Mouse (Mus musculus) intestine, embryonic 14.5 days (tissue): ENCODE measurements around the gene Csf2. TPM values are rescaled to one million over a fixed set of nuclear protein-coding genes. Genes with fewer than 3 reads are reported as not detected.
"Not testable (repeated sequence)": the region's sequence is repeated elsewhere in the genome, so short reads cannot be mapped to it uniquely, and the experiment has no call there.

Experiments used
- ATAC-seq: fragments of 200-750 bp; cut with Nextera tagmentation; replicated peaks from 2 replicates; pipeline ENCODE4 v1.8.0; 2017; ENCODE audit warnings: low read depth, moderate number of reproducible peaks, moderate TSS enrichment, moderate library complexity; ENCODE audit not compliant: low FRiP score, low TSS enrichment
- DNase-seq: peaks from one replicate; pipeline ENCODE4 v3.0.0-alpha.2; 2018; ENCODE audit warnings: low spot score
- H3K27ac ChIP-seq: fragments of 300-500 bp; sonication (generic); 2 replicates; pipeline ENCODE4 v1.5.1; 2014; ENCODE audit warnings: low read depth, mild to moderate bottlenecking, control low read depth
- H3K27me3 ChIP-seq: fragments of 300-500 bp; sonication (generic); replicated peaks from 2 replicates; pipeline ENCODE4 v1.6.1; 2014; ENCODE audit warnings: low read length, control low read depth; ENCODE audit not compliant: control insufficient read depth, insufficient read depth
- H3K36me3 ChIP-seq: fragments of 300-500 bp; sonication (generic); 2 replicates; pipeline ENCODE4 v1.6.1; 2014; ENCODE audit warnings: low read length, control low read depth; ENCODE audit not compliant: control insufficient read depth, insufficient read depth
- H3K4me1 ChIP-seq: fragments of 300-500 bp; sonication (generic); replicated peaks from 2 replicates; pipeline ENCODE4 v1.6.1; 2014; ENCODE audit warnings: low read length, control low read depth, mixed read lengths; ENCODE audit not compliant: control insufficient read depth, insufficient read depth
- H3K4me2 ChIP-seq: fragments of 300-500 bp; sonication (generic); 2 replicates; pipeline ENCODE4 v1.6.1; 2014; ENCODE audit warnings: low read length
- H3K4me3 ChIP-seq: fragments of 300-500 bp; sonication (generic); 2 replicates; pipeline ENCODE4 v1.5.1; 2014; ENCODE audit warnings: low read depth, low read length, control low read depth, mixed read lengths
- H3K9ac ChIP-seq: fragments of 300-500 bp; sonication (generic); 2 replicates; pipeline ENCODE4 v1.6.1; 2014; ENCODE audit warnings: mild to moderate bottlenecking, low read length
- H3K9me3 ChIP-seq: fragments of 300-500 bp; sonication (generic); 2 replicates; pipeline ENCODE4 v1.6.1; 2016; ENCODE audit warnings: low read length, control low read depth; ENCODE audit not compliant: control insufficient read depth
- WGBS: fragments of 180-500 bp; shearing (Covaris S2); extraction: QIAGEN DNeasy Blood & Tissue Kit; methylation state at CpG from one replicate; pipeline ENCODE4 v1.1.7; 2014; 5-methylcytosine and 5-hydroxymethylcytosine counted together
- polyA plus RNA-seq: library from polyadenylated mRNA; unstranded; fragments of >200 nt; fragmentation: Nextera tagmentation; extraction: Ambion mirVana; gene quantifications from 2 replicates; pipeline ENCODE4 v1.2.1, GENCODE M21; 2014

The Csf2 gene
- 0.31 TPM in 1 of 2 replicates, not detected in the other for polyA plus RNA-seq

DNA sequence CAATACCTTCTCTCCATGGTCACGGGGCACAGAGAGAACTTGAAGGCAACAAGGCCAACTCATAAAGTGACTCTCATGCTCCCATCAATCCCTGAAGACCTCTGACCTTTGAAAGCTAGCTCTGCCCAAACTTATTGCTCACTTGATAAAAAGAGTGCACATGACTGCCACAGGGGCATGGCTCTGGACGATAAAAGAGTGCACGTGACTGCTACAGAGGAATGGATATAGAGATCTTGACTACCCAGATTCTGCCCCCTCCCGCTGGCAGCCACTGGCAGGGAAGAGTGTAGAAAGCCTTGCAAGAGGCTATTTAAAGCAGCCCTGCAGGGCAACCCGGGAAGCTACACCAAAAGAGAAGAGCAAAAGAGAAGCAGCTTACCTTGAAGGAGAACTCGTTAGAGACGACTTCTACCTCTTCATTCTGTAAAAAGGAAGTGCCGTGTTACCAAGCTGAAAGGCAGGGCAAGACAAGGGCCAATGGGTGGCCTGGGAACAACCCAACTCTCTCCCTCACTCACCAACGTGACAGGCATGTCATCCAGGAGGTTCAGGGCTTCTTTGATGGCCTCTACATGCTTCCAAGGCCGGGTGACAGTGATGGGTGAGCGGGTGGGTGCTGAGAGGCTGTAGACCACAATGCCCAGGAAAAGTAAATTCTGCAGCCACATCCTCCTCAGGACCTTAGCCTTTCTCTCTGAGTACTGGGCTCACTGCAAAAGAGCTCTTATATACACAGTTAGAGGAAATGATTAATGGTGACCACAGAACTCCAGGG is at the start of gene Csf2:
Gene Csf2, minus strand, starts transcription at position 728 of the 778 bp plus-strand sequence.
- Histone ChIP-seq H3K27ac (no peak within 1 kb of the TSS), H3K4me1 (no peaks in the 10 kb centered on the region), H3K4me2 (no peak within 1 kb of the TSS), H3K9me3 (no peaks in the 10 kb centered on the region), H3K9ac (no peak within 1 kb of the TSS), H3K4me3 (no peak within 1 kb of the TSS), H3K36me3 (no peaks in the 10 kb centered on the region), H3K27me3 (no peaks in the 10 kb centered on the region)
- DNase-seq (no peak), ATAC-seq (no peak)
- 58% methylated on average over 11 of the region's 11 CpGs for WGBS

DNA sequence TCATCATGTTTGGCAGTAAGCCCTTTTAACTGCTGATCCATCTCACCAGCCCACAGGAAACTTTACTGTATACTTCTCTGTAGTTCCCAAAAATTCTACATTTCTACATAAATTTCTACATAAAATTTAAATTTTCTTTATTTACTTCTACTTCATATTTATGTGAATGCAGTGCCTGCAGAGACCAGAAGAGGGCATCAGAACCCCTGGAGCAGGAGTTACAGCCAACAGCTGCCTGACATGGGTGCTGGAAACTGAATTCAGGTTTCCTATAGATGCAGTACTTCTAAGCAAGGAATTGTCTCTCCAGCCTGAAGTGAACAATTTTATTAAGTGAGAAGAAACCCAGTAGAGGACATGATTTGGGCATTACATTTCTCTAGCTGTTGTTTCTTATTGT is 49.3 kb upstream of the Csf2 start:
- H3K9me3 ChIP-seq = 0 out of 2 replicates have a peak, but pooled peaks cover 2% of the 10 kb centered on the region
- ATAC-seq = no peak
- DNase-seq = no peak
- no peak overlapping the region for H3K4me3 ChIP-seq
- no peaks in the 10 kb centered on the region for H3K27me3 ChIP-seq
- no peak overlapping the region for H3K27ac ChIP-seq
- no peaks in the 10 kb centered on the region for H3K36me3 ChIP-seq
- no peak overlapping the region for H3K4me2 ChIP-seq
- H3K4me1 ChIP-seq = no peaks in the 10 kb centered on the region
- H3K9ac ChIP-seq = no peak overlapping the region

DNA sequence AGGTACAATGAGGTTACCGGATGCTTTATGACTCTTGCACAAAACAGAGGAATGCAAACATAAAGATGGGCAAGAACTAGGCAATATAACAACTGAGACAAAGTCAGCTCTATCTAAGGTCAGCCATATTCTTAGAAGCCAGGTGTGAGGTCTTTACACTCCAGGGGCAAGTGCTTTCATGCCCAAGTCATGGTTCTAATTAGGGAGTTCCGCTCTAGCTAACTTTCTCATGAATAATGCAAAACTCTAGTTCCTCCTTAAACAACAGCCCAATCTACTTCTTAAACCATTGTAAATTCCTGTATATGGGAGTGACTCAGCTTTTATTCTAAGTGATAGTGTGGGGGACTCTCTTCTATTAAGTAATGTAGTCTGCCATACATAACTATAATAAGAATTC is 48.0 kb upstream of the Csf2 start:
- not testable (repeated sequence) for H3K4me1 ChIP-seq, ATAC-seq, H3K36me3 ChIP-seq, H3K9me3 ChIP-seq, H3K27ac ChIP-seq, DNase-seq, H3K9ac ChIP-seq, H3K4me3 ChIP-seq, H3K4me2 ChIP-seq, H3K27me3 ChIP-seq
- 93% methylated on average over 2 of the region's 2 CpGs for WGBS

DNA sequence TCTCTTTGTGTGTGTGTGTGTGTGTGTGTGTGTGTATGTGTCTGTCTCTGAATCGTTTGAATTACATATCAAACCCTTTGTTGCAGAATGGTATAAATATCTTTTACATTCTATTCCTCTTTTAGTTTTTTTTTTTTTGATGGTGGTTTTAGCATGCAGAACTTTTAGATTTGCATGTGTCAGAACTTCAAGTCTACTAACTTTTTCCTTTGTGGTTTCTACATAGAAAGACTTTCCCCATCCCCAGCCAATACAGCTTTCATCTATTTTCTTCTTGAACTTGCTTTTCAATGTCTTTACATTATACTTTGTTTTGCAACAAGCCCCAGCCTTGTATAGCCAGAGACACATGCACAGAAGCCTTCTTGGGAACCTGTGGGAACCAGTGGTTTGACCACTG is 47.3 kb upstream of the Csf2 start:
- Histone ChIP-seq H3K9ac (no peak overlapping the region), H3K4me3 (no peak overlapping the region), H3K27me3 (no peaks in the 10 kb centered on the region), H3K9me3 (0 out of 2 replicates have a peak, but pooled peaks cover 2% of the 10 kb centered on the region), H3K4me1 (no peaks in the 10 kb centered on the region), H3K36me3 (no peaks in the 10 kb centered on the region), H3K4me2 (no peak overlapping the region), H3K27ac (no peak overlapping the region)
- WGBS = 83% methylated on average over 1 of the region's 1 CpGs
- ATAC-seq = no peak
- no peak for DNase-seq

DNA sequence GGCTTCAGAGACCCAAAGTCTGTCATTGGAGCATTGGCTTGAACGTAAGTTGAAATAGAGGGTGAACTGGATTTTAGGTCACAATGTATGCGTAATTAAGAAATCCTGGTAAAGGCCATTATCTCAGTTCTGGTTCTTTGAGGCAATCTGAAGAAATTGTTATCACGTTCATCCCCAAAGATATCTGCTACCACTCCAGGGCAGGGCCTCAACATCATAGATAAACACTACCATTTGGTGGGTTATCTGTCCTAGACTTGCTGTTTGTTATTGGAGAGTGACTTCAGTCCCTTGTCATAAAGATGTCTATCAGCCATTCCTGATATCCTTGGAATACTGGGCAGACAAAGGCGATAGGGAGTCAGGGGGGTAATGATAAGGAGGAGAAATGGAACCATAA is 46.5 kb upstream of the Csf2 start:
- Histone ChIP-seq H3K9ac (no peak overlapping the region), H3K27ac (no peak overlapping the region), H3K4me3 (no peak overlapping the region), H3K4me1 (no peaks in the 10 kb centered on the region), H3K36me3 (no peaks in the 10 kb centered on the region), H3K4me2 (no peak overlapping the region), H3K9me3 (0 out of 2 replicates have a peak, but pooled peaks cover 2% of the 10 kb centered on the region), H3K27me3 (no peaks in the 10 kb centered on the region)
- ATAC-seq (no peak), DNase-seq (no peak)
- 83% methylated on average over 4 of the region's 4 CpGs for WGBS

DNA sequence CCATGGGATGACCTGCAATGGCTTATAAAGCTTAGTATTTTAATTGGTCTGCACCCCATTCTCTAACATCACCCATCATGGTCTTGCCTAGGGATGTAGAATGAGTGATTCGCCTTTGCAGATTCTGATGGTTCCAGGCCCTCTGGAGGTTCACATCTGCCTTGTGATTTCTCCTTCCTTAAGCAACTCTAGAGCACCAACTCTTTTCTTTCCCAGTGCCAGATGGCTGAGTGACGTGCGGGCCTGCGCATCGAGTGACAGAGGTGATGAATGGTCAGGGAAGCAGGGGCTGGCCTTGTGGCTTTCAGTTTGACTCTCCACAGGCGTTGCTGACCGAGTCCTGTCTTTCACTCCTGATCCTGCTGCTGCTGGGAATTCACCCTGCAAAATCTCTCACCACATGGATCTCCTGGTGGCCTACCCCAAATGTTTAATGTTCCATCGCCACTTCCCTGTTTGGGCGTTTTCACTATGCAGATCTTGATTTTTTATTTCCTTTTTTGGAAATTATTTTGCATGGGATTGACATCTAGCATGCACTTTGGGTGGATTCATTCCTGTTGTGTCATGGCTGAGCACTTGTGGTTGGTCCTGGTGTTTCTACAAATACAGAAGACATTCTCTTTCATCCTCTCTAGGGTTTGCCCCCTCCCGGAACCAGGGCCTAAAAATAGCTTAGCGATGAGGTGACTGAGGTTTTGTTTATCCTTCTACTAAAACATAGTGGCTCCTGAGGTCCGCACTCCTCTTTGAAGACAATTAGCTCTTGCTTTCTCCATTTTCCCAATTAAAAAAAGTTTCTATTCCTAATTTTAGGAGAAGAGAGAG is 44.7 kb upstream of the Csf2 start:
- no peak for ATAC-seq
- Histone ChIP-seq H3K27ac (no peak overlapping the region), H3K9me3 (0 out of 2 replicates have a peak, but pooled peaks cover 2% of the 10 kb centered on the region), H3K4me3 (no peak overlapping the region), H3K9ac (no peak overlapping the region), H3K27me3 (no peaks in the 10 kb centered on the region), H3K4me2 (no peak overlapping the region), H3K36me3 (no peaks in the 10 kb centered on the region), H3K4me1 (no peaks in the 10 kb centered on the region)
- 54% methylated on average over 12 of the region's 12 CpGs for WGBS
- no peak for DNase-seq

DNA sequence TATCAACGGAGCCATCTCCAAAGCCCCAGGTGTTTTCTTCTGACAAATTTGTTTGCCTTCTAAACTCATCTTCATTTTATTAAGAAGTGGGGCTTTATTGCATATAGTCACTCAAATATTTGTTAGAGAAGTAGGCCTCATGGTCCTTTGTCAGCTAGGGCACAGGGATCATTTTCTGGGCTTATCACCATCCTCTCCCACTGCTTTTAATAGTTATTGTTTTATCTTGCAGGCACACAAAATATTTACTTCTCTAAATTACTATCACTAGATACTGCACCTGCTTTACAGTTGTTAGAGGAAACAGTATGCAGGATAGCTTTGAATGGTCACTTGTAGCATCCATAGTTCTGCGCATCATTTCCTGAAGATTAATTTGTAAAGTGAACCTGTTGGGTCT is 42.7 kb upstream of the Csf2 start:
- Histone ChIP-seq H3K27me3 (no peaks in the 10 kb centered on the region), H3K9ac (no peak overlapping the region), H3K4me3 (no peak overlapping the region), H3K4me2 (no peak overlapping the region), H3K36me3 (no peaks in the 10 kb centered on the region), H3K4me1 (no peaks in the 10 kb centered on the region), H3K9me3 (no peaks in the 10 kb centered on the region), H3K27ac (no peak overlapping the region)
- ATAC-seq (no peak), DNase-seq (no peak)
- WGBS = 86% methylated on average over 2 of the region's 2 CpGs

DNA sequence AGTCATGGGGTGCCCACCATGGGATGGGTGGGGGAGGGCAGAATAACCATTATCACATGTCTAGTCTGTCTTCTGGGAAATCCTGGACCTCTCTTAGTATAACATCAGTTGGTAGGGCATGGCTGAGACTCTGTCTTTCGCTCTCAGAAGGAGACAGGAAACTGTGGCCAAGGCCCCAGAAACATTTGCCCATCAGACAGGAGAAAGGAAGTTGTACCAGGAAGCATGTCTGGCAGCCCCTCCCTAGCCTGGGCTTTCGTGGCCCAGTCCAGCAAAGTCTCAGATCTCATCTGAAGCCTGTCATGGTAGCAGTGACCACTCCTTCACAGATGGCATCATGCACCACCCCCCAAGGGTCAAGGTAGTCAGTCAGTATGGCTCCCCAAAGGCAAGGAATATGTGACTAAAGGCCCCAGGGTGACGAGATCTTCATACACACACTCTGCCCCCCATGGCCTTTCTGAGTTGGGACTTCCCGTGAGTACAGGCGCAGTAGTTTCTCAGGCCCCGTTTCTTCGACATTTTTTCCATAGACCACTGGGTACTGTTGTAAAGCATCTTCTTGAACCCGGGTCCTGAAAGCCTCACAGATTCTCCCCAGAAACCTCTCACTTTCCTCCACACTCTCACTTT is 38.5 kb upstream of the Csf2 start:
- Histone ChIP-seq H3K4me1 (no peaks in the 10 kb centered on the region), H3K4me3 (no peak overlapping the region), H3K36me3 (no peaks in the 10 kb centered on the region), H3K27ac (no peak overlapping the region), H3K4me2 (no peak overlapping the region), H3K9ac (no peak overlapping the region), H3K27me3 (no peaks in the 10 kb centered on the region), H3K9me3 (no peaks in the 10 kb centered on the region)
- DNase-seq = no peak
- WGBS = 80% methylated on average over 8 of the region's 8 CpGs
- ATAC-seq = no peak
